Mouse (Mus musculus) gastrocnemius, adult 18-20 months (tissue): ENCODE measurements around the gene Myo18a. TPM values are rescaled to one million over a fixed set of nuclear protein-coding genes. Genes with fewer than 3 reads are reported as not detected.

Experiments used
- DNase-seq: peaks from one replicate; pipeline ENCODE4 v3.0.0; 2021; ENCODE audit warnings: low spot score
- total RNA-seq, 2 experiments: library from RNA; stranded (reverse); gene quantifications; 2 replicates each; pipeline ENCODE4 v1.2.3; 2021

Myo18a gene
- total RNA-seq, 2 experiments from 2014 or later, result 309 to 319 TPM

GRCm38 (mm10) chr11:77867419-77868083 is 104.5 kb downstream of the Myo18a start:
- no peak for DNase-seq

GRCm38 (mm10) chr11:77871436-77871835 is 108.4 kb downstream of the Myo18a start:
- no peak for DNase-seq

GRCm38 (mm10) chr11:77872236-77872635 is 109.2 kb downstream of the Myo18a start:
- DNase-seq, result no peak

GRCm38 (mm10) chr11:77872685-77873084 is 109.6 kb downstream of the Myo18a start:
- DNase-seq, result no peak

- no peak for DNase-seq
These were observed 110.1 kb downstream of the Myo18a start for GRCm38 (mm10) chr11:77873116-77873515.

GRCm38 (mm10) chr11:77874685-77875231 is 111.7 kb downstream of the Myo18a start:
- DNase-seq, result no peak

GRCm38 (mm10) chr11:77875269-77875668 is 112.2 kb downstream of the Myo18a start:
- DNase-seq, result no peak

- DNase-seq, result peak; percentile 50
These were observed 113.1 kb downstream of the Myo18a start for GRCm38 (mm10) chr11:77875847-77876759.

GRCm38 (mm10) chr11:77876760-77877148 is 113.7 kb downstream of the Myo18a start:
- DNase-seq, result no peak

- DNase-seq, result no peak
These were observed 121.6 kb downstream of the Myo18a start for GRCm38 (mm10) chr11:77884524-77885245.

- DNase-seq, result no peak
These were observed 122.2 kb downstream of the Myo18a start for GRCm38 (mm10) chr11:77885246-77885575.

- no peak for DNase-seq
These were observed 124.4 kb downstream of the Myo18a start for GRCm38 (mm10) chr11:77887373-77887960.

- no peak for DNase-seq
These were observed 125.8 kb downstream of the Myo18a start for GRCm38 (mm10) chr11:77888846-77889245.

GRCm38 (mm10) chr11:77889484-77889883 is 126.4 kb downstream of the Myo18a start:
- no peak for DNase-seq

- no peak for DNase-seq
These were observed 127.7 kb downstream of the Myo18a start for GRCm38 (mm10) chr11:77890648-77891258.

GRCm38 (mm10) chr11:77892883-77893282 is 129.8 kb downstream of the Myo18a start:
- DNase-seq, result no peak

- DNase-seq, result no peak
These were observed 130.2 kb downstream of the Myo18a start for GRCm38 (mm10) chr11:77893283-77893682.

- peak; percentile 69 for DNase-seq
These were observed 131.0 kb downstream of the Myo18a start, which contains the start of gene Pipox for GRCm38 (mm10) chr11:77893787-77894718. TSS of gene Pipox (minus strand) at chr11:77894096.

- no peak for DNase-seq
These were observed 131.9 kb downstream of the Myo18a start for GRCm38 (mm10) chr11:77894967-77895366.

GRCm38 (mm10) chr11:77896011-77896410 is 133.0 kb downstream of the Myo18a start:
- no peak for DNase-seq
